Mouse (Mus musculus): Measurements from ENCODE around the gene Olfr45.

DNA sequence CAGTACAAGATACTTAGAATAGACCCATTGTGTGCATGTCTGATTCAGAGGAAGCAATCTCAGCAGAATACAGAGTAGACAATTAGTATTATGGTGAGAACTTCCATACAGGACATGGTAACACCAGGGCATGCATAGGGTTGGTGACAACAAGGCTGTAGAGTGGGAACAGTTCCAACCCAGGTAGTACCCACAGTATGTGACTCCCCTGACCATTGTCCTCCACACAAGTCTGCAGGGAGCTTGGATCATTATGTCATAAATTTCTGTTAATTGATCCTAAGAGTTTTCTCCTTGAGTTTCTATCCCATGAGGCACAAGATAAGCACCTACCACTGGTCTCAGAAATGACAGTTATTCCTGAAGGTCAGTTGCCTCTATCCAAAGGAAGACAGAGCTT lies 15.2 kb downstream of the Olfr45 start, which contains the start of gene Olfr541:
- TF ChIP-seq CTCF (IDR thresholded peaks at IDR 0.05; ENCODE audit: low read depth, low read length) (no peak), POLR2A (IDR thresholded peaks at IDR 0.05; ENCODE audit: insufficient read depth, low read length) (no peak)

All from ES-Bruce4 (cell line).